Mouse (Mus musculus) gastrocnemius, adult 2 months (tissue): ENCODE measurements at regions not wholly inside any gene's neighbourhood (a gene's known extent, or its start where the extent isn't known, plus 50 kb on each side); places are given as distances from the start of the nearest gene placed in this dataset.

Experiments used
- DNase-seq: peaks from one replicate; pipeline ENCODE4 v3.0.0; 2022
- H3K27ac ChIP-seq: fragments of 200-600 bp; 2 replicates; pipeline ENCODE4 v1.8.1; 2022; ENCODE audit warnings: mild to moderate bottlenecking
- H3K4me3 ChIP-seq: fragments of 200-600 bp; 2 replicates; pipeline ENCODE4 v1.8.1; 2022; ENCODE audit warnings: mild to moderate bottlenecking, moderate library complexity
- CTCF ChIP-seq: fragments of 200-600 bp; IDR thresholded peaks from 2 replicates; pipeline ENCODE4 v1.8.1; 2022; ENCODE audit warnings: antibody characterized with exemption, mild to moderate bottlenecking, moderate library complexity
- intact Hi-C: fragments of 180-260 bp; cut with DNase I; formaldehyde crosslinking; loops from one replicate; pipeline ENCODE4 v1.15.1; 2025

- DNase-seq: peak; percentile 54
- Histone ChIP-seq H3K4me3 (no peak overlapping the region), H3K27ac (no peak overlapping the region)
- intact Hi-C loops: loop anchor here (5.0 kb wide), 1 partner anchor 123 kb away; no protein-coding TSS in a partner anchor
- TF ChIP-seq CTCF: peak; percentile 53
Observed at GRCm38 (mm10) chr3:36330656-36331055, 108.5 kb upstream of the Qrfpr start.

GRCm38 (mm10) chr3:36329631-36330030, 107.5 kb upstream of the Qrfpr start:
- no peak for TF ChIP-seq CTCF
- intact Hi-C loops: loop anchor here (5.0 kb wide), 1 partner anchor 122 kb away; no protein-coding TSS in a partner anchor
- H3K4me3 ChIP-seq: no peak overlapping the region
- DNase-seq: no peak
- H3K27ac ChIP-seq: no peak overlapping the region

GRCm38 (mm10) chr3:36328927-36329326, 106.8 kb upstream of the Qrfpr start:
- no peak overlapping the region for H3K4me3 ChIP-seq
- H3K27ac ChIP-seq: no peak overlapping the region
- DNase-seq: no peak
- intact Hi-C loops: no loop called here
- TF ChIP-seq CTCF: no peak

- Histone ChIP-seq H3K27ac (no peak overlapping the region), H3K4me3 (no peak overlapping the region)
- intact Hi-C loops: no loop called here
- TF ChIP-seq CTCF: no peak
- DNase-seq: no peak
Observed at GRCm38 (mm10) chr3:36318635-36319034, 96.5 kb upstream of the Qrfpr start.

GRCm38 (mm10) chr3:36311337-36311736, 89.2 kb upstream of the Qrfpr start:
- Histone ChIP-seq H3K27ac (no peak overlapping the region), H3K4me3 (no peak overlapping the region)
- TF ChIP-seq CTCF: no peak
- intact Hi-C loops: no loop called here
- DNase-seq: no peak

GRCm38 (mm10) chr3:36310642-36311267, 88.6 kb upstream of the Qrfpr start:
- DNase-seq: no peak
- 0 out of 2 replicates have a peak overlapping the region, but pooled peaks have one; percentile 8 for H3K4me3 ChIP-seq
- H3K27ac ChIP-seq: peak overlapping the region; percentile 51; the same call in 1 of the 2 replicates
- intact Hi-C loops: no loop called here
- no peak for TF ChIP-seq CTCF

GRCm38 (mm10) chr3:36296792-36297191, 74.7 kb upstream of the Qrfpr start:
- H3K4me3 ChIP-seq: no peak overlapping the region
- intact Hi-C loops: no loop called here

GRCm38 (mm10) chr3:36291971-36292370, 69.9 kb upstream of the Qrfpr start:
- DNase-seq: no peak
- no peak overlapping the region for H3K4me3 ChIP-seq
- intact Hi-C loops: no loop called here
- H3K27ac ChIP-seq: no peak overlapping the region
- no peak for TF ChIP-seq CTCF

More at GRCm38 (mm10) chr3:36296792-36297191, 74.7 kb upstream of the Qrfpr start:
- no peak overlapping the region for H3K27ac ChIP-seq
- DNase-seq: no peak
- no peak for TF ChIP-seq CTCF

GRCm38 (mm10) chr3:36284066-36284465, 62.0 kb upstream of the Qrfpr start:
- no peak overlapping the region for H3K4me3 ChIP-seq
- no peak for DNase-seq
- intact Hi-C loops: no loop called here
- TF ChIP-seq CTCF: no peak
- no peak overlapping the region for H3K27ac ChIP-seq

GRCm38 (mm10) chr3:36275502-36275901, 53.4 kb upstream of the Qrfpr start:
- Histone ChIP-seq H3K27ac (no peak overlapping the region), H3K4me3 (no peak overlapping the region)
- intact Hi-C loops: no loop called here
- TF ChIP-seq CTCF: no peak
- no peak for DNase-seq
